Mouse (Mus musculus): Measurements from ENCODE around the gene Rin3.

- TF ChIP-seq CTCF (IDR thresholded peaks at IDR 0.05; ENCODE audit: borderline replicate concordance, control insufficient read depth, extremely low read depth, insufficient read depth, low read length, poor library complexity) = no peak
- no peak for TF ChIP-seq POLR2A (IDR thresholded peaks at IDR 0.05; ENCODE audit: control insufficient read depth, extremely low read depth, insufficient read depth, low read length, poor library complexity)
These were observed 82.2 kb downstream of the Rin3 start for GRCm38 (mm10) chr12:102365016-102365415.
